Mouse (Mus musculus) neural tube, embryonic 13.5 days (tissue): Measurements from ENCODE around the gene Olfr432. TPM values are rescaled to one million over a fixed set of nuclear protein-coding genes. Genes with fewer than 3 reads are reported as not detected.
"Not testable (repeated sequence)": the region's sequence is repeated elsewhere in the genome, so short reads cannot be mapped to it uniquely, and the experiment has no call there.

ENCODE experiments used
- ATAC-seq: fragments of 200-750 bp; cut with Nextera tagmentation; 2 replicates; pipeline ENCODE4 v1.8.0; 2017; ENCODE audit warnings: low read depth, mild to moderate bottlenecking, moderate TSS enrichment, moderate library complexity
- H3K27ac ChIP-seq: fragments of 300-500 bp; sonication (generic); replicated peaks from 2 replicates; pipeline ENCODE4 v1.5.1; 2015; ENCODE audit warnings: moderate library complexity, mild to moderate bottlenecking, inconsistent platforms
- H3K27me3 ChIP-seq: fragments of 300-500 bp; sonication (generic); 2 replicates; pipeline ENCODE4 v1.6.1; 2015; ENCODE audit warnings: mild to moderate bottlenecking, inconsistent platforms
- H3K36me3 ChIP-seq: fragments of 300-500 bp; sonication (generic); 2 replicates; pipeline ENCODE4 v1.6.1; 2015; ENCODE audit warnings: mild to moderate bottlenecking, inconsistent platforms
- H3K4me1 ChIP-seq: fragments of 300-500 bp; sonication (generic); replicated peaks from 2 replicates; pipeline ENCODE4 v1.6.1; 2015; ENCODE audit warnings: inconsistent platforms
- H3K4me2 ChIP-seq: fragments of 300-500 bp; sonication (generic); 2 replicates; pipeline ENCODE4 v1.6.1; 2015; ENCODE audit warnings: inconsistent platforms, mild to moderate bottlenecking, moderate library complexity
- H3K4me3 ChIP-seq: fragments of 300-500 bp; sonication (generic); 2 replicates; pipeline ENCODE4 v1.5.1; 2015; ENCODE audit warnings: mild to moderate bottlenecking, inconsistent platforms
- H3K9ac ChIP-seq: fragments of 300-500 bp; sonication (generic); 2 replicates; pipeline ENCODE4 v1.6.1; 2015; ENCODE audit warnings: moderate library complexity, mild to moderate bottlenecking, inconsistent platforms
- H3K9me3 ChIP-seq: fragments of 300-500 bp; sonication (generic); 2 replicates; pipeline ENCODE4 v1.6.1; 2016; ENCODE audit warnings: inconsistent platforms
- WGBS: fragments of 180-500 bp; shearing (Covaris S2); methylation state at CpG from one replicate; pipeline ENCODE4 v1.1.7; 2015; 5-methylcytosine and 5-hydroxymethylcytosine counted together
- polyA plus RNA-seq: library from polyadenylated mRNA; unstranded; fragments of >200 nt; fragmentation: Nextera tagmentation; extraction: Ambion mirVana; gene quantifications from 2 replicates; pipeline ENCODE4 v1.2.1, GENCODE M21; 2015

Gene Olfr432
- not detected in 2 replicates for polyA plus RNA-seq

GRCm38 (mm10) chr1:174048893-174049292, at the start of gene Olfr432:
Gene Olfr432, plus strand, starts transcription at chr1:174049205.
- H3K36me3 ChIP-seq: no peaks in the 10 kb centered on the region
- H3K4me2 ChIP-seq: no peak within 1 kb of the TSS

GRCm38 (mm10) chr1:174004352-174005109, 44.5 kb upstream of the Olfr432 start:
- H3K9ac ChIP-seq, H3K27me3 ChIP-seq, H3K4me2 ChIP-seq, H3K27ac ChIP-seq, H3K36me3 ChIP-seq, ATAC-seq, H3K4me3 ChIP-seq, H3K4me1 ChIP-seq, H3K9me3 ChIP-seq: not testable (repeated sequence)
- 79% methylated on average over 2 of the region's 3 CpGs for WGBS

More at GRCm38 (mm10) chr1:174048893-174049292, at the start of gene Olfr432:
- no peak for ATAC-seq
- H3K27me3 ChIP-seq: no peaks in the 10 kb centered on the region
- H3K4me3 ChIP-seq: no peak within 1 kb of the TSS
- no peaks in the 10 kb centered on the region for H3K9me3 ChIP-seq
- no peak within 1 kb of the TSS for H3K9ac ChIP-seq
- H3K27ac ChIP-seq: no peak within 1 kb of the TSS
- no peaks in the 10 kb centered on the region for H3K4me1 ChIP-seq
- WGBS: 77% methylated on average over 2 of the region's 2 CpGs

GRCm38 (mm10) chr1:174007050-174007449, 42.0 kb upstream of the Olfr432 start:
- H3K27me3 ChIP-seq, ATAC-seq, H3K4me2 ChIP-seq, H3K36me3 ChIP-seq, H3K9ac ChIP-seq, H3K4me3 ChIP-seq, H3K4me1 ChIP-seq, H3K9me3 ChIP-seq, H3K27ac ChIP-seq: not testable (repeated sequence)

GRCm38 (mm10) chr1:174031698-174032097, 17.3 kb upstream of the Olfr432 start, which contains the start of gene Ifi205:
Gene Ifi205, minus strand, starts transcription at chr1:174031810.
- WGBS: 68% methylated on average over 1 of the region's 1 CpGs
- Histone ChIP-seq H3K36me3 (no peaks in the 10 kb centered on the region), H3K9ac (no peak within 1 kb of the TSS), H3K9me3 (no peaks in the 10 kb centered on the region), H3K4me2 (no peak within 1 kb of the TSS), H3K27ac (no peak within 1 kb of the TSS), H3K4me3 (no peak within 1 kb of the TSS), H3K4me1 (no peaks in the 10 kb centered on the region), H3K27me3 (no peaks in the 10 kb centered on the region)
- ATAC-seq: no peak

GRCm38 (mm10) chr1:174035841-174036240, 13.2 kb upstream of the Olfr432 start:
- no peak overlapping the region for H3K4me3 ChIP-seq
- H3K9ac ChIP-seq: no peak overlapping the region
- H3K9me3 ChIP-seq: no peaks in the 10 kb centered on the region
- no peaks in the 10 kb centered on the region for H3K36me3 ChIP-seq
- WGBS: 63% methylated on average over 4 of the region's 4 CpGs
- no peak for ATAC-seq
- H3K27me3 ChIP-seq: no peaks in the 10 kb centered on the region
- H3K27ac ChIP-seq: no peak overlapping the region
- no peaks in the 10 kb centered on the region for H3K4me1 ChIP-seq
- H3K4me2 ChIP-seq: no peak overlapping the region

- Histone ChIP-seq H3K27me3 (no peaks in the 10 kb centered on the region), H3K9me3 (no peaks in the 10 kb centered on the region), H3K4me3 (no peak overlapping the region), H3K4me1 (no peaks in the 10 kb centered on the region), H3K4me2 (no peak overlapping the region), H3K9ac (no peak overlapping the region), H3K27ac (no peak overlapping the region), H3K36me3 (no peaks in the 10 kb centered on the region)
- 94% methylated on average over 3 of the region's 3 CpGs for WGBS
- no peak for ATAC-seq
Measured at GRCm38 (mm10) chr1:174038480-174038879, 10.5 kb upstream of the Olfr432 start.

- 90% methylated on average over 7 of the region's 7 CpGs for WGBS
- H3K36me3 ChIP-seq: no peaks in the 10 kb centered on the region
- ATAC-seq: no peak
- H3K4me3 ChIP-seq: no peak within 1 kb of the TSS
- no peak within 1 kb of the TSS for H3K27ac ChIP-seq
- H3K4me1 ChIP-seq: no peaks in the 10 kb centered on the region
- H3K9ac ChIP-seq: no peak within 1 kb of the TSS
- H3K27me3 ChIP-seq: no peaks in the 10 kb centered on the region
- no peaks in the 10 kb centered on the region for H3K9me3 ChIP-seq
- H3K4me2 ChIP-seq: no peak within 1 kb of the TSS
Measured at GRCm38 (mm10) chr1:174040523-174041177, 8.4 kb upstream of the Olfr432 start, which contains the start of gene Olfr433. Gene Olfr433, plus strand, starts transcription at chr1:174040705.

- not testable (repeated sequence) for H3K4me2 ChIP-seq, H3K27ac ChIP-seq, H3K9me3 ChIP-seq, H3K9ac ChIP-seq, H3K4me3 ChIP-seq, H3K27me3 ChIP-seq, H3K36me3 ChIP-seq, ATAC-seq, H3K4me1 ChIP-seq
- WGBS: 89% methylated on average over 12 of the region's 12 CpGs
Measured at GRCm38 (mm10) chr1:174042091-174042884, 6.7 kb upstream of the Olfr432 start.

- H3K9ac ChIP-seq: no peak overlapping the region
- no peaks in the 10 kb centered on the region for H3K4me1 ChIP-seq
- no peaks in the 10 kb centered on the region for H3K9me3 ChIP-seq
- no peak for ATAC-seq
- no peak overlapping the region for H3K4me3 ChIP-seq
- H3K27me3 ChIP-seq: no peaks in the 10 kb centered on the region
- no peaks in the 10 kb centered on the region for H3K36me3 ChIP-seq
- no peak overlapping the region for H3K27ac ChIP-seq
- H3K4me2 ChIP-seq: no peak overlapping the region
- WGBS: 73% methylated on average over 2 of the region's 2 CpGs
Measured at GRCm38 (mm10) chr1:174044431-174044830, 4.6 kb upstream of the Olfr432 start.

- not testable (repeated sequence) for H3K27me3 ChIP-seq, H3K36me3 ChIP-seq, H3K4me2 ChIP-seq, H3K9ac ChIP-seq, ATAC-seq, H3K4me1 ChIP-seq, H3K9me3 ChIP-seq, H3K27ac ChIP-seq, H3K4me3 ChIP-seq
- 82% methylated on average over 6 of the region's 6 CpGs for WGBS
Measured at GRCm38 (mm10) chr1:174048227-174048626, 778 bp upstream of the Olfr432 start.

GRCm38 (mm10) chr1:174049357-174049756, 352 bp downstream of the Olfr432 start:
- H3K36me3 ChIP-seq, H3K4me1 ChIP-seq, H3K9ac ChIP-seq, H3K27ac ChIP-seq, ATAC-seq, H3K4me2 ChIP-seq, H3K4me3 ChIP-seq, H3K9me3 ChIP-seq, H3K27me3 ChIP-seq: not testable (repeated sequence)
- 84% methylated on average over 4 of the region's 4 CpGs for WGBS

- no peaks in the 10 kb centered on the region for H3K9me3 ChIP-seq
- no peak overlapping the region for H3K27ac ChIP-seq
- H3K4me2 ChIP-seq: no peak overlapping the region
- H3K36me3 ChIP-seq: no peaks in the 10 kb centered on the region
- no peak overlapping the region for H3K4me3 ChIP-seq
- no peak overlapping the region for H3K9ac ChIP-seq
- no peaks in the 10 kb centered on the region for H3K27me3 ChIP-seq
- WGBS: 87% methylated on average over 4 of the region's 4 CpGs
- no peak for ATAC-seq
- no peaks in the 10 kb centered on the region for H3K4me1 ChIP-seq
Measured at GRCm38 (mm10) chr1:174050532-174050931, 1.5 kb downstream of the Olfr432 start.
